Mouse (Mus musculus): ENCODE results near the gene Kirrel3.

Gene Kirrel3

DNA sequence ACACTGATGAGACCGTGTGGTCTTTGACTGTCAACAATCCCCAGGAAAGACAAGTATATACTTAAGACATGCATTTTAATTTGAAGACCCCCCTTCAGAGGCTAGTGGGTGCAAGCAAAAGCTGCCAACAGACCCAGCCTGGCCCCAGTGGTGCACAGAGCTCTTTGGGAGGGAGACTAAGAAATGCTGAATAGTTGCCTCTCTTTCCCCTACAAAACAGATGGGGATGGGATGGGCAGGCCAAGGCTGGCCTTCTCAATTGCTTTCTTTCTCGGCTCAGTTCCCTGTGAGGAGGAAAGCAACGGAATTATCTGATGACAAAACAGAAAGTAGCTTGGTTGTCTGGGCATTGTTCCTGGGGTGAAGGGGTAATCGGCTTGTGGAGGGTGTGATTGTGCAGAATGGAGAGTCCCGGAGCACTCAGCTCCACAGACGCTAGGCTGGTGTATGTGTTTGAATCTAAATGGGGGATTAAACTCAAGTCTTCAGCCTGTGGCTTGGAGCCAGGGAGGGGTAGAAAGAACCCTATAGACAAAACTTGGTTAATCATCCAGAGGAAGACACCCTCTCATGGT is 268.9 kb downstream of the Kirrel3 start:
- no peak for DNase-seq

DNA sequence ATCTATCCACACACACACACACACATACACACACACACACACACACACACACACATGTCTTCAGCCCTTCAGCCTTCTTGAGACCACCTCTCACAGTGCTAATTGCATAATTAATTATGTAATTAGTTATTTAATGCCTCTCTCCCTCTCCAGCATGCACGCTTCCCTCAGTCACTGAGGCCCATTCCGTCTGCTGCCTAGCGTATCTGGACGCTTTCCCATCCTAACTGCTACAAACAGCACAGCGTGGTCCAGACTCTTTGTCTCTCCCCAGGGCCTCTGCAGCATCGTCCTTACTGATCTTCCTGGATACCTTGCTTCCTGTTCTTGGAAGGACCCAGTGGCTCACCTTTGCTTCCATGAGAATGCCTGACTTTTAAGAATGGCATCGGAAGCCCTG is 270.4 kb downstream of the Kirrel3 start:
- DNase-seq: no peak

DNA sequence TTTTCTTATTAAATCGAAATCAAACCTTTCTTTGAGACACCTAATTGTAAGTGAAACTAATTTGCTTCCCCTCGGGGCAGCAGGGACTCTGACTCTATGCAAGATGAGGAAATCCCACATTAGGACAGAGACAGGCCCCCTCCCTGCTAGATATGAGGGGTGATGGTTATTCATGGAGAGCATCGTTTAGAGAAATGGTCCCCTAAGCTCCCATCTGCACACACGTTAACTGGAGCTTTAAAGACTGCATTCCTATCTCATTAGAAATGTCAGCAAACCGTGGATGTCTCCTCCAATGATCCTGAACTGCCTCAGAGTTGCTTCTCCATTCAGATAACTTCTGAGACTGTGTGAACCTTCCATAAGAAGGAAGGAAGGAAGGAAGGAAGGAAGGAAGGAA is 273.2 kb downstream of the Kirrel3 start:
- DNase-seq: no peak

DNA sequence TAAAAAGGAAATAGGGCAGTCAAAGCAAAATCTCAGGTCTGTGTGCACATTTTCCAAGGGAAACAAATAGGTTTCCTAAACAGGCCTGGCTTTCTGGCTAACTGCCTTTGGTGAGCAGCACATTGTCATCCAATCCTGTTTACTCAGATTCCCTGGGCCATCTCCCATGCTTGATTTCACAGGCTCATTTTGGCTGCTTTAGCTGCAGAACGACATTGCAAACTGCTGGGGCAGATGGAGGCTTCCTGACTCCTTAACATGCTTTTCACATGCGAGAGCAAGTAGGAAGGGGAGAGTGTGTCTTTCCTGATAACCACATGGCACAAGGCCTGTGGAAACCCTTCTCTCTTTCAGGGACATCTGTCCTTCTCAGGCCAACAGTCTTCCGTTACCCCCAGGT is 274.8 kb downstream of the Kirrel3 start:
- no peak for DNase-seq

DNA sequence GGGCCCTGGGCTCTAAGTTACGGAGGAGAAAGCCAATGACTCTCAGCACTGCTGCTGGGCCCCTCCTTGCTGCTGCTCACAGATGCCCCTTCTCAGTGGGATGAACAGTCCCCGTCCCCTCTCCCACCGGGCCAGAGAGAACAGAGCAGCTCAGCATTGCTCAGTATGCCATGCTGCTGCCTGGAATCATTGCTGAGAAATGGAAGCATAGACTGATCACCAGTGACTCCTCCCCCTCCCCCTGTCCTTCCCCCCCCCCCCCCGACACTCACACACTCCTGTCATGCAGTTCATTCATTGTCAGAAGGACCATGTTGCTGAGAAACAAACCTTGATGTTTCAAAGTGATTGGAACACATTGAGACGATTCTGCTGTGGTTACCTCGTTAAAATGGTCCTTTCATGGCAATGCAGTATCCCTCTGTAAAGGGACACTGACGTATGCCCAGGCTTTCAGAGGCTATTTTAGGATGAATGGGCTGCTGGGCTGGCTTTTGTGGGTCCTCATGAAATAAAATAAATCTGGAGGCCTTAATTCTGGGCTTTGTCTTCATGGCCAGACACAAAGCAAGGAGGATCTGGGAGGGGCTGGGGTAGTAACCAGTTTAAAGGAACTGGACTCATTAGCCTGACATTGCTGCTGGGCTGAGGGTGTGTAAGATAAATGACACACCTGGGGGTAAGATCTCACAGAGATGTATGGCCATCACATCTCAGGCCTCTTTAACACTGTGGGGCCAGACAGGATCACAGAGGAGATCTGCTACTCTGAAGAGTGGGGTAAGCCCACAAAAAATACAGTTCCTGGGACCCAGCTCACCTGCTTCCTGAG is 281.3 kb downstream of the Kirrel3 start:
- DNase-seq: no peak

DNA sequence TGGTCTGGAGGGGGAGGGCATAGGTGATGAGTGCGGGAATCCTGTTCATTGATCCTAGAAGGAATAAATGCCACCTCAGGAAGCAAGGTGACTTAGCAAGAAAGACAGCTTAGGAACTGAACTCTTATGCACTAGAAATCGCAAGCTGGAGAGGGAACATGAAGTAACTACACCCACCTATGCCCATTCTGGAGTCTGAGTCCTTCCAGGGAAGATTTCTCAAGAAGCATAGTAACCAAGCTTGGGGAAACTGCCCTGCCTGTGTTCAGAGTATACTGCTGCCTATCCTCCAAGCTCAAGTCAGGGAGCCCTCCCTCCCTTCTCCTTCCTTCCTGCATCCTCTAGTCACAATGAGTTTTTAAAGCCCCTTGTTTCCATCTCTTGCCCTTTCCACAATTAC is 283.3 kb downstream of the Kirrel3 start:
- DNase-seq: no peak

DNA sequence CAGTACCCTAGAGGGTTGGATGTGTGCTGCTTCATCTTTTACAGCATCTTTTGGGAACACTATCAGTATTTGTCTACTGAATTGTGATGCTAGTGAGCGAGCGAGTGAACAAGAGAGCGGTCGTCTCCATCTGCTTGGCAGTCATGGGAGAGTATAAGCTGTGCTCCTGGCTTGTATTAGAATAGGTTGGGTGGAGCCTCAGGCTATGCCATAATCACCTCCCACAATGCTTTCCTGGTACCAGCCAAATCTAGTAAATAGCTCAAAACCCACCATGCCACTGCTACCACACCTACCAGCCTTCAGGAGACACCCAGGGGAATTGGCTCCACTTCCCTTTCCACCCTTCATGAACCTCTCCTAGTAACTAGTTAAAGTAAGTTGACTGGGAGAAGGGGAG is 285.3 kb downstream of the Kirrel3 start:
- DNase-seq: no peak

DNA sequence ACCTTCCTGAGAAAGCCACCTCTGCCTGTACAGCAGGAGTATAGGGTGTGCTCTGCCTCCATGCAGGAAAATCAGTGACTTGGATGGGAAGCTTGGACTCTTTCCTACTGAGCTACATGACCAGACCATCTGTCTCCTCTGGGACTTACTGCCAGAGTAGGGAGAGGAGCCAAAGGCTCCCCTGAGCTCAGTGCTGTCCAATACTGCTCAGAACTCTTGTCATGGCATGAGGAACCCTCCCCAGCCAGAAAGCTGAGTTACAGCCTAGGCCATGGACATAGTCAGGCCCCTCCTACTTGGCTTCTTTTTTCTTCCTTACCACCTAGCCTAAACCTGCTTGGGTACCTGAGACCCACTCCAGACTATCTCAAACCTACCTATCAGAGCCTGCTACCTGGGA is 285.7 kb downstream of the Kirrel3 start:
- DNase-seq: no peak

DNA sequence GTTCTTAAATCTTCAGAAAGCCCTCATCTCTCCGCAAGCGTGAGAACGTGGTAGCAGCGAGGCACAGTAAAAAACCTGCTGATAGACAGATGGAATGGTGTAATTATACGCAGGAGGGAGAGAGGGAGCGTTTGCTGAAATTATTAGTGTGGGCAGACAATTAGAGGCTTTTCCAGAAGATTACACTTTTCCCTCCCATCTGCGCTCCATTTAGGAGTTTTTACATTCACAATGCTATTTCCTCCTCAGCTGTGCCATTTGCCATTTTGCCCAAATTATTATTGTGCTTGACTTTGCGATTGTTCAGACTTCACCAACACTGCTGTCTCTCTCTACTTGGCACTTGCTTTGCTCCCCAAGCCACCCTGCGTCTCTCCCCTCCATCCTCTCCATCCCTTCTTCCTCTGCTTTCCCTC is 286.3 kb downstream of the Kirrel3 start:
- no peak for DNase-seq

DNA sequence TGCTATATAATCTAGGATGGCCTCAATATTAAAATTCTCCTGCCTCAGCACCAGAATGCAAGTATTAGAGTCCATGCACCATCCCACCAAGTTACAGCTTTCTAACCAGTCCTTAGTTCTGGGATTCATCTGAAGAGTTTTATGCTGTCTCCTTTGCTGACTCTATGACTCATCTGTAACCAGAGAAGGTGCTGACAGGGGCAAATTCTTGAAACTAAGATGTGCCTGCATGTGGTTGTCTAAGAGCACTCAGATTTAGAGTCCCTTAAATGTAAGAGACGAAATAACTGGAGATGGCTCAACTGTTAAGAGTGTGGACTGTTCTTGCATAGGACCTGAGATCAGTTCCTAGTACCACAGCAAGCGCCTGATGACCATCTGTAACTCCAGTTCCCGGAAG is 295.7 kb downstream of the Kirrel3 start:
- DNase-seq: no peak

DNA sequence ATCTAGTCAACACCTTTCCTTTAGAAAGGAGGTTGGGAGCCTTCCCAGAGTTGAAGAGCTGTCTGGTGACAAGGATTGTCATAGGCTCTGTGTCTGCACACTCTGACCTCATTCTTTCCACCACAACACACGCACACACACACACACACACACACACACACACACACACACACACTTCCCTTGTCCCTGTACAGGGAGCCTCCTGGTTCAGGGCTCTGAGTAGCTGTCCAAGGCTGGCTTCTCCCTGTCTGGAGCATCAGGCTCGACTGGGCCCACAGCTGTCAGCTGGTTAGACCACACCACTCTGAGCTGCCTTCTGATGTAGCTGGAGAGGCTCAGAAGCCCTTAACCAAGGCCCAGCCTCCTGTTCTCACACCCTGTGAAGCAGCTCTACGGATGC is 302.2 kb downstream of the Kirrel3 start:
- DNase-seq: no peak

DNA sequence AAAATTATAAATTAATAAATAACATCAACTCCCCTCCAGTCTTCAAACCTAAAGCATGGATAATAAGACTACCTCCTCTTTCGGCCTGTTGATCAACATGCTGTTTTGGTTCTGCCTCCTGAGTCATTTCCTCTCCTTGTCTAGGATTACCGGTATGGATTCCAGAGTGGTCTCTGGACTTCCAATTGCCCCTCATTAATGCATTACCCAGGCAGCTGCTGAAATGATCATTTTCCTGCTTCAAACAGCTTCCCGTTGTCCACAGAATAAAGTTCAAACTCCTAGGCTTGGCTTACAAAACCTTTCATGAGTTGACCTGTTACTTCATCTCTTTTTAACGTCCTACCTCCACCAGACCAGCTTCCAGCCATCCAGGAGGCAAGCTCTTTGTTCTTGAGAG is 309.5 kb downstream of the Kirrel3 start:
- no peak for DNase-seq

DNA sequence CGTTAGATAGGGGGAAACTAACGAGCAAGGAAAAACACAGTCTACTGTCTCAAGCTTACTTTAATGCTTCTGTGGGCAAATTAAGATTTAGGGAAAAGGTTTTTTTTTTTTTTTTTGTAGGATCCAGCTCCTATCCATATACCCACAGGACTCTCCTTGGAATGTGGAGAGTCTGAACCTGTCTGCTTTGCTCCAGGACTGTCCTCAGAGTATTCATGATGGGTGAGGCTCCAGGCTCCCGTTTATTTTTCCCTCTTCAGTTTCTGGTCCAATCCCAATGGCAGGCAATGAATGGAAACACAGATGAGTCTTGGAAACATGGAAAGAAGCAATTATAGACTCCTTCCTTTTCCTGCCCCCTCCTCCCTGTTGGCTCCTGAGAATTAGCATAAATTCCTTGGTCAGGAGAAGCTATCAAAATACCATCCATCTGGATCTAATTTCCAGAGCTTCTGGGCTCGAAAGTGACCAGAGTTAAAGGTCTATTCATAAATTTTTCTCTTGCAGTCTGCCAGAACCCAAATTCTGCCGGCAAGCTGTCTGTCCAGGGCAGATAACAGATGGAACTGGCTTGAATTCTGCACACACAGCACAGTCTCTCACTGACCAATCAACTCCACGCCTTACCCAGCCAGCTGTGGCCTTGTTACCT is 312.1 kb downstream of the Kirrel3 start:
- DNase-seq: no peak

DNA sequence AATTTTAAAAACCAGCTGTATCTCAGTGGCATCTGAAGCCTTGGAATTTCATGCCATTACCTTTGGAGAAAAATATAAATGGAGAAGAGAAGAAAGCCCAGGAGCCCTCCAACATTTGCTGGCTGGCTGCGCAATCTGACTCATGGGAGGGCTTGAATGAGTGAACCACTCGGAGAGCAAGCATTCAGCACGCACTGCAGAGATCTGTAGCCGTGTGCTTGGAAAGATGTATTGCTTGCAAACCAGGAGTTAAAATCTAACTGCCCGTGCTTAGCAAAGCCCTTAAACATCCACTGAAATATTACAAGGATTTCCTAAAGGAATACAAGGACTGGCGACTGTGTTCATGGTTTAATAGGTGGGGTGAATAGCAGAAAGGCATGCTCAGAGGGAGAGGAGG is 316.0 kb downstream of the Kirrel3 start:
- no peak for DNase-seq

DNA sequence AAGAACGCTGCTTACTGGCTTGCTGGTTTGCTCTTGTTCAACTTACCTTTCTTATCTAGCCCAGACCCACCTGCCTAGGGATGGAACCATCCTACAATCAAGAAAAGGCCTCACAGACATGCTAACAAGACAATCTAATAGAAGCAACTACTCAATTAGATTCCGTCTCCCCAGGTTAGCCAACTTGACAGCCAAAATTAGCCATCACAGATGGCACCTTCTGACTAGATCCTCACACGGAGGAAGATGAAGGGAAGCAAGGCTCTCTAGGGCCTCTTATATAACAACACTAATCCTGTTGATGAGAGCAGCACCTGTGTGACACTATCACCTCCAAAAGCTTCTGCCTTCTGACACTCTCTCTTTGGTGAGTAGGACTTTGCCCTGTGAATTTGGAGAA is 321.2 kb downstream of the Kirrel3 start:
- no peak for DNase-seq

DNA sequence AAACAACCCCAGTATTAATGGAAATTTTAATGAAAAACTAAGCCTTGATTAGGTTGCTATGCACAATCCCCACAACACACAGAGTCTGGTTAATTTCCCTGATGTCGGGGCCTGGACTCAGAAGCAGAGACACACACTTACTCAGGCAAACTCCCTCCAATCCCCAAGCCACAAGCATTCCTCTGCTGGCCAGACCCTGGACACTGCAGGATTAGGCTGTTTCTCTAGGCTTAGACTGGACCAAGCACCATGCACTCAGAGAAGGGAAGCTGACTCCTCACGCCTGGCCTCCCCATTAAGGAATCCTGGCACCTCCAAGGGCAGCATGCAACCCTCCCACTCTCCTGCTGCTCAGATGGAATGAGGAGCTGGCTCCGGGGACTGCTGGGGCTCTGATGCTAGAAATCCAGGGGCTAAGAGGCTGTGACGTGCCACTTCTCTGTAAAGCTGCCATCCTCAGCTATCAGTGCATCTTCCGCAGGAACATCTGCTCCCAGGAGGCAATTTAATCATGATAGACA is 324.4 kb downstream of the Kirrel3 start:
- no peak for DNase-seq

DNA sequence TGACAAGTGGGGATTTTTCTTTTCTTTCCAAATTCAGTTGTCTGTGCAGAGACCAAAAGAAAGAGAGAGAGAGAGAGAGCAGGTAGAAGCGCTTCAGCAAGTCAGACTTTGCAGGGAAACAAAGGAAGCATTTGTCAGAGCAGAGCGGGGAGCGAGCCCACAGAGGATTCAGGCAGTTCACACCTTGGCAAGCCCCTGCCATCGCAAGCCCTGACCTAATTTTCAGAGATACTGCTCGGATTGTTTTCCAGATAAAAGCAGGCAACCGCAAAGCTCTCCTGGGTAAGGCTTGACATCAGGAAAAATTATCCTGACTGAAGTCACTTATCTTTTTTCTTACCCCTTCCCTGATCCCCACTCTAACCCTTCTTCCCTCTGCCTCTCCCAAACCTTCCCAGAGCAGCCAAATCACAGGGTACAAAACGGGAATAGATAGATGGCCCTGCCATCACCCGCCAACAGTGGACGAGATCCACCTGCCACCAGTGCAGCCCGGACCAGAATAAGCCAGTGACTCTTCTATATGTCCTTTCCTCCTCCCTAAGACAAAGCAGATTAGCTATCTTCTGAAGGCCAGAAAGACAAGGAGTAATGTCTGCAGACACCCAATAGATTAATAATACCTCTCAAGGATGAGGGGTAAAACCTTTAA is 332.8 kb downstream of the Kirrel3 start:
- DNase-seq: no peak

DNA sequence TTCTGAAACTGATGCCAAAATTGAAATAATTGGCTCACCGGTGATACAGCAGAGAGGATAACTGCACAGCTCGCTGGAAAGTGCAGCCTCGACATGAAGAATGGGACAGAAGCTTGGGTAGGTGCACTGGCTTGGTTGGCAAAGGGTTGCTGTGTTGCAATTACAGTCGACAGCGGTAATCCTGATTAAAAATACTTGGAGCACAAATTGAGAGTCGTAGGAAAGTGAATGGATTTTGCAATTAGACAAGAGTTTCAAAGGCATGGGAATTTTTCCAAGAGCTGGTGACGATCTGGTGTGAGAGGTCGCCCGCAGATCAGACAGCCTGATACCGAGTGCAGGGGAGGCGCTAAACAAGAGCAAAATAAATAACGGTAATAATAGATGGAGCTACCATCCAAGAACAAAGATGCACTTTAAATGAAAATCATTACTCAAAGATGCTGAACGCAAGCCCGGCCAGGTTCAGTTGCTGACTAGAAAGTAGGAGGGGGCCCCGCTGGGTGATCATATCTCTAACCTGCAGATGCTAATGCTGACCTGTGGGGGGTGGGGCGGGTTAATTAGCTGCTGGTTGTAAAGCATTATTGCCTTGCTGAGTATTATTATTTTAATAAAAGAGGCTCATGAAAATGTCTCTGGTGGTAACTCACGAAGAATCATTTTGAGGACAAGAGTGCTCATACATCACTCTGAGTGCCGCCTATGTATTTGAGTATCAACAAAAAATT is 338.8 kb downstream of the Kirrel3 start:
- DNase-seq: no peak

DNA sequence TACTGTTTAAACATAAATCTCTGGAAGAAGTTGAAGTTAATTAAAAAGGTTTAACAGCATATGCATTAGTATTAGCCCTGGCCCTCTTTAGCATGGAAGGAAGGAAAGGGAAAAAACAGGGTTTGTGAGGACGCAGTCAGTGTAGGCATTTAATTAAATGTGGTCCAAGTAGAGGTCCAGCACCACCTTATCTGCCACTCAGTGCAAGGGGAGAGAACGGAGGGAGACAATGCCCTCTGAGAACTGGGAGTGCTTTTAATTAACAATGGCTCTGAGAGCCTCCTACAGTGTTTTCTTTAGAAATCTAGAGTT is 339.4 kb downstream of the Kirrel3 start:
- DNase-seq: no peak

DNA sequence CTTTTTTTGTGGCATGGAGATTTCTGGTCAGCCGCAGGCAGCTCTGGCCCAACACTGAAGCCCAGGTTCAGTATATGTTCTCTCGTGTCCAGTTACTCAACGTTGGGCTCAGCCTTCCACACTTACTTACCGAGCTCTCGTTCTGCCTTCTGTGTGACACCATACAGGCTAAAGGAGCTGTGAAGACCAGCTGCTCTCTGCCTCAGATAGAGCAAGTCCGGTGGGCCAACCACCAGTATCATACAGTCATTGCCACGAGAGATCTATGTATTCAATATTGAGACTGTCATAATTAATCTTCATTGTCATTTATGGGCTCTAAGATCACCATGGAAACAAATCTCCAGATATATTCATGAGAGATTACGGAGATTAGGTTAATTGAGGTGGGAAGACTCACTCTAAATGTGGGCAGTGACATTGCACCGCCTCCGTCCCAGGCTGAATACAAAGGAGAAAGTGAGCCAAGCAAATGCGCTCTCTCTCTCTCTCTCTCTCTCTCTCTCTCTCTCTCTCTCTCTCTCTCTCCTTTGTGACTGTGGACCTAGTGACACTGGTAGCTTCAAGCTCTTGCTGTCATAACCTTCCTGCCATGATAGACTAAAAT is 339.8 kb downstream of the Kirrel3 start:
- no peak for DNase-seq

DNA sequence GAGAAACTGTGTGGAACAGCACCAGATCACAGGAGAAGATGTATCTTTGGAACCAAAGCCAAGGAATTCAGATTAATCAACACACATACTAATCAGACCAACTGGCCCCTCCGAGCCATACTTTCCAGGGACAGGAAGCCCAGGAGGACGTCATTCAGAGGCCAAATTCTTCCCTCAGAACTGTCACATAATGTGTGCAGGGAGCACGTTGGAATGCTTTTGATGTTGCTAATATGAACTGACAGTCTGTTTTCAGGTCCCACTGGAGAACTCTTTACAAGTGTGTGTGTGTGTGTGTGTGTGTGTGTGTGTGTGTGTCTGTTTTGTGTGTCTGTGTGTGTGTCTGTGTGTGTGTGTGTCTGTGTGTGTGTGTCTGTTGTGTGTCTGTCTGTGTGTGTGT is 345.0 kb downstream of the Kirrel3 start:
- no peak for DNase-seq

DNA sequence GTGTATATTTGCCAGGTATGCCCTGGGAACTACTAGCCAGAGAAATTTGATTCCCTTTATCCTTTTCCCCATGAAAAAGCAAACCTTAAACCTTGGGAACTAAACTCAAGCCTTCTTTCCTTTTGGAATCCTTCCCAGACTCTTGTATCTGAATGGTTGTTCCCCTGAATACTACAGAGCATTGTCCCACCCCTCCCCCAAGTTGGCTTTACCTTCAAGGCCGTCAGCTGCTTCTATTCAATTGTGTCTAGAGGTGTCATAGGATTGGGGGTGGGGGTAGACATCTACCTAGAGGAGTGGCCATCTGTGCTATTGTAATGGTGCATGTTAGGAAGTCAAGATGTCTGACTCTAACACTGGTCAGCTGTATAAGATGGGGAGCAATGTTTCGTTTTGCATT is 351.1 kb downstream of the Kirrel3 start:
- DNase-seq: no peak

Data from lung, postnatal 36 days (tissue).